In genomic region chr5:8659911-8660737, GRCm38 (mm10) we compare ENCODE assay signal across 8 mouse cellular contexts. TPM values are rescaled to one million over a fixed set of nuclear protein-coding genes. Genes with fewer than 3 reads are reported as not detected.
DNase-seq lines count a peak whose midpoint lies in the region; ATAC-seq lines count a peak whose summit lies in the region.

Gene Abcb1a (plus strand): TSS chr5:8660077.

- H3K9me3 ChIP-seq in hindbrain, embryonic 15.5 days = no peaks in the 10 kb centered on the region
- H3K9me3 ChIP-seq in megakaryocyte, embryonic 14.5 days = no peaks in the 10 kb centered on the region

- peak; percentile 69; the same call in 1 of the 2 replicates for ATAC-seq in hindbrain, embryonic 15.5 days (ENCODE audit: low FRiP score, low read depth)

- no peaks in the 10 kb centered on the region for H3K27me3 ChIP-seq in hindbrain, embryonic 15.5 days
- H3K27me3 ChIP-seq in megakaryocyte, embryonic 14.5 days (replicated peaks) = peaks cover 12% of the 10 kb centered on the region

- H3K4me1 ChIP-seq in brown adipose tissue, adult 24 weeks (ENCODE audit: control insufficient read depth, insufficient read depth, insufficient read length, low read length) = no peaks in the 10 kb centered on the region
- peaks cover 8% of the 10 kb centered on the region for H3K4me1 ChIP-seq in hindbrain, embryonic 15.5 days (replicated peaks)
- peaks cover 11% of the 10 kb centered on the region for H3K4me1 ChIP-seq in megakaryocyte, embryonic 14.5 days

- H3K4me3 ChIP-seq in brown adipose tissue, adult 24 weeks (ENCODE audit: insufficient read depth, low read depth, low read length) = peak within 1 kb of the TSS; percentile 60
- H3K4me3 ChIP-seq in hindbrain, embryonic 15.5 days = peak within 1 kb of the TSS; percentile 47
- peak within 1 kb of the TSS; percentile 88 for H3K4me3 ChIP-seq in megakaryocyte, embryonic 14.5 days (replicated peaks)

- H3K27ac ChIP-seq in brown adipose tissue, adult 24 weeks (replicated peaks; ENCODE audit: low read depth, low read length) = no peak within 1 kb of the TSS
- H3K27ac ChIP-seq in hindbrain, embryonic 15.5 days (replicated peaks) = no peak within 1 kb of the TSS

- intact Hi-C loops in left cerebral cortex, postnatal 25 days (cut with DNase I) = no loop called here

- H3K36me3 ChIP-seq in hindbrain, embryonic 15.5 days = no peaks in the 10 kb centered on the region
- H3K36me3 ChIP-seq in megakaryocyte, embryonic 14.5 days (replicated peaks; ENCODE audit: low read length) = no peaks in the 10 kb centered on the region

- WGBS in hindbrain, embryonic 15.5 days = 7% methylated on average over 37 of the region's 37 CpGs

- DNase-seq in cerebellum, adult 18-20 months = peak; percentile 5 to 21
- no peak for DNase-seq in cerebellum, adult 11-12 months
- DNase-seq in gastrocnemius, adult 18-20 months (ENCODE audit: low spot score) = peak; percentile 21
- DNase-seq in left cerebral cortex, postnatal 25 days (ENCODE audit: low spot score in 2 of 2) = peak in 1 of 2 experiments; percentile 5
- peak; percentile 20 for DNase-seq in right cerebral cortex, postnatal 4 days

- H3K9ac ChIP-seq in hindbrain, embryonic 15.5 days = 0 out of 2 replicates have a peak within 1 kb of the TSS, but pooled peaks have one; percentile 26

- peak within 1 kb of the TSS; percentile 92 for H3K4me2 ChIP-seq in hindbrain, embryonic 15.5 days

RNA-seq across cellular contexts. Expression of gene Abcb1a, which starts in this region (rescaled TPM):
- 1.9 and 2.2 TPM in 2 replicates for polyA plus RNA-seq in brown adipose tissue, adult 24 weeks (2012; ENCODE audit: insufficient read depth, insufficient read length, missing spikeins)
- total RNA-seq in gastrocnemius, adult 18-20 months (2021) = 1 to 10 TPM; 3.3 to 3.9 TPM
- 1.6 and 2.1 TPM in 2 replicates for polyA plus RNA-seq in hindbrain, embryonic 15.5 days (2015; fragmentation: Nextera tagmentation; extraction: Ambion mirVana)
- total RNA-seq in left cerebral cortex, postnatal 25 days (2021) = 10 to 100 TPM; 17.5 to 20.3 TPM
- 0.62 TPM in 1 of 2 replicates, not detected in the other for polyA plus RNA-seq in megakaryocyte, embryonic 14.5 days (2012; ENCODE audit: insufficient read depth, low replicate concordance)
